Mouse (Mus musculus) brown adipose tissue, adult 24 weeks (tissue): ENCODE measurements around the gene Mxra8. TPM values are rescaled to one million over a fixed set of nuclear protein-coding genes. Genes with fewer than 3 reads are reported as not detected.
A peak's percentile ranks its signal among the peaks of the same experiment; 100 is the strongest.

ENCODE experiments used
- H3K27ac ChIP-seq: fragments of 200-500 bp; replicated peaks from 2 replicates; pipeline ENCODE4 v1.5.1; 2012; ENCODE audit warnings: low read depth, mild to moderate bottlenecking, low read length
- H3K4me1 ChIP-seq: fragments of 200-500 bp; 2 replicates; pipeline ENCODE4 v1.6.1; 2012; ENCODE audit warnings: low read length, mixed read lengths; ENCODE audit not compliant: control insufficient read depth, insufficient read depth, insufficient read length
- H3K4me3 ChIP-seq: fragments of 200-500 bp; 2 replicates; pipeline ENCODE4 v1.5.1; 2012; ENCODE audit warnings: low read depth, mild to moderate bottlenecking, low read length, moderate library complexity; ENCODE audit not compliant: insufficient read depth
- polyA plus RNA-seq: library from polyadenylated mRNA; stranded (reverse); fragments of >200 nt; gene quantifications from 2 replicates; pipeline ENCODE4 v1.2.4, GENCODE M21; 2012; ENCODE audit not compliant: missing spikeins, insufficient read depth, insufficient read length

The Mxra8 gene
- polyA plus RNA-seq, 1 experiment: 22.3 TPM

GRCm38 (mm10) chr4:155846871-155847578 is 7.5 kb downstream of the Mxra8 start, which contains the start of gene Dvl1:
Dvl1 (plus strand) TSS chr4:155847402.
- Histone ChIP-seq H3K4me3 (peak within 1 kb of the TSS; percentile 98), H3K27ac (peak within 1 kb of the TSS; percentile 87), H3K4me1 (peaks cover 38% of the 10 kb centered on the region)

- Histone ChIP-seq H3K27ac (peak overlapping the region; percentile 50), H3K4me3 (peak overlapping the region; percentile 98), H3K4me1 (peaks cover 43% of the 10 kb centered on the region)
Measured at GRCm38 (mm10) chr4:155847591-155848352, 8.3 kb downstream of the Mxra8 start.

- H3K4me1 ChIP-seq: peaks cover 43% of the 10 kb centered on the region
- peak overlapping the region; percentile 14; the same call in 1 of the 2 replicates for H3K27ac ChIP-seq
- H3K4me3 ChIP-seq: peak overlapping the region; percentile 98
Measured at GRCm38 (mm10) chr4:155848434-155849095, 9.1 kb downstream of the Mxra8 start.

GRCm38 (mm10) chr4:155849391-155849790 is 9.9 kb downstream of the Mxra8 start:
- peak overlapping the region; percentile 98; the same call in 1 of the 2 replicates for H3K4me3 ChIP-seq
- peaks cover 43% of the 10 kb centered on the region for H3K4me1 ChIP-seq
- no peak overlapping the region for H3K27ac ChIP-seq

- Histone ChIP-seq H3K27ac (no peak overlapping the region), H3K4me3 (no peak overlapping the region)
Measured at GRCm38 (mm10) chr4:155849792-155850451, 10.4 kb downstream of the Mxra8 start.

GRCm38 (mm10) chr4:155851368-155851767 is 11.9 kb downstream of the Mxra8 start:
- peaks cover 43% of the 10 kb centered on the region for H3K4me1 ChIP-seq
- H3K27ac ChIP-seq: peak overlapping the region; percentile 51
- H3K4me3 ChIP-seq: peak overlapping the region; percentile 5; the same call in 1 of the 2 replicates

More at GRCm38 (mm10) chr4:155849792-155850451, 10.4 kb downstream of the Mxra8 start:
- H3K4me1 ChIP-seq: peaks cover 43% of the 10 kb centered on the region

- H3K4me3 ChIP-seq: no peak overlapping the region
- peaks cover 40% of the 10 kb centered on the region for H3K4me1 ChIP-seq
- peak overlapping the region; percentile 51; the same call in 1 of the 2 replicates for H3K27ac ChIP-seq
Measured at GRCm38 (mm10) chr4:155851951-155852411, 12.5 kb downstream of the Mxra8 start.

- H3K27ac ChIP-seq: no peak overlapping the region
- no peak overlapping the region for H3K4me3 ChIP-seq
- peaks cover 39% of the 10 kb centered on the region for H3K4me1 ChIP-seq
Measured at GRCm38 (mm10) chr4:155853421-155853820, 13.9 kb downstream of the Mxra8 start.

GRCm38 (mm10) chr4:155854991-155855390 is 15.5 kb downstream of the Mxra8 start:
- Histone ChIP-seq H3K4me3 (no peak overlapping the region), H3K4me1 (peaks cover 25% of the 10 kb centered on the region), H3K27ac (no peak overlapping the region)

GRCm38 (mm10) chr4:155856071-155856470 is 16.6 kb downstream of the Mxra8 start:
- H3K27ac ChIP-seq: no peak overlapping the region
- H3K4me1 ChIP-seq: peaks cover 14% of the 10 kb centered on the region
- H3K4me3 ChIP-seq: no peak overlapping the region

- Histone ChIP-seq H3K4me3 (no peak overlapping the region), H3K4me1 (peaks cover 6% of the 10 kb centered on the region), H3K27ac (no peak overlapping the region)
Measured at GRCm38 (mm10) chr4:155856881-155857280, 17.4 kb downstream of the Mxra8 start.

GRCm38 (mm10) chr4:155859318-155859717 is 19.8 kb downstream of the Mxra8 start:
- no peak overlapping the region for H3K4me3 ChIP-seq

GRCm38 (mm10) chr4:155861787-155862186 is 22.3 kb downstream of the Mxra8 start:
- H3K27ac ChIP-seq: no peak overlapping the region
- no peaks in the 10 kb centered on the region for H3K4me1 ChIP-seq

More at GRCm38 (mm10) chr4:155859318-155859717, 19.8 kb downstream of the Mxra8 start:
- no peaks in the 10 kb centered on the region for H3K4me1 ChIP-seq
- H3K27ac ChIP-seq: no peak overlapping the region

GRCm38 (mm10) chr4:155863001-155863400 is 23.5 kb downstream of the Mxra8 start, which contains the start of gene Tas1r3:
Tas1r3 (minus strand) TSS chr4:155863362.
- H3K27ac ChIP-seq: no peak within 1 kb of the TSS
- no peak within 1 kb of the TSS for H3K4me3 ChIP-seq
- no peaks in the 10 kb centered on the region for H3K4me1 ChIP-seq

More at GRCm38 (mm10) chr4:155861787-155862186, 22.3 kb downstream of the Mxra8 start:
- H3K4me3 ChIP-seq: no peak overlapping the region
